In the genomic region with DNA sequence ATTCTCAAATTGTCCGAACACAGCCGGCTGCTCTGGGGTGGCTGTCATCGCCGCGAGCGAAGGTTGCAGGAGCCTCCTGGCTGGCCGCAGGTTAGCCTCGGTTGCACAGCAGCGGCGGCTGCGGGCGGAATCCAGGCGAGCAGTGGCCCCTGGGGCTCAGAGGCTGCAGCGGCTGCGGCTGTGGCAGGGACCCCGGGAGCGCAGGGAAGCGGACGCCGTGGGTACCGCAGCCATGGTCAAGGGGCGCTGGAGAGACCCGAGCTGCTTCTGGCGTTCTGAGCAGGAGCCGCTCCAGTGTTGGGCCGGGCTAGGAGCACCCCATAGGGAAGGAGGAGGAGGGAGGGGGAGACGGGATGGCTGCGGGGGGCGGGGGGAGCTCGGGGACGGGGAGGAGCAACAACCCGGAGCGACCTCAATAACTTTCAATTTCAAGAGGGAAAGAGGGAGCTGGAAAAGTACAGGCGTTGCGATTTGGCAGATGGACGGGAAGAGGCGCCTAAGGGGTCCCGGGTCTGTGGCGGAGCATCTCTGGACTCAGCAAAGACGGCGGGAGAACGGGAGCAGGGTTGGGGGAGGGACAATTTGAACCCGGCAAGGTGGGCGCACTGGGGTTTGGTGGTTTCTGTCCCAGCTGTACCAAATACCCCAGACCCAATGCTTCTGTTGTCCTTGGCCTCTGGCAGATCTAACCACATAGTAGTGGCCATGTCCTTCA, we compare ENCODE assay signal across 8 mouse cellular contexts. TPM values are rescaled to one million over a fixed set of nuclear protein-coding genes. Genes with fewer than 3 reads are reported as not detected.
A peak's percentile ranks its signal among the peaks of the same experiment; 100 is the strongest.
DNase-seq lines count a peak whose midpoint lies in the region; ATAC-seq lines count a peak whose summit lies in the region.

A gene (minus strand): TSS at position 322 of the 715 bp plus-strand sequence.

- H3K4me1 ChIP-seq in erythroblast, embryonic 14.5 days (ENCODE audit: control insufficient read depth): no peaks in the 10 kb centered on the region
- H3K4me1 ChIP-seq in forebrain, embryonic 16.5 days (replicated peaks; ENCODE audit: control insufficient read depth, insufficient read depth, low read length): peaks cover 27% of the 10 kb centered on the region
- peaks cover 26% of the 10 kb centered on the region for H3K4me1 ChIP-seq in hindbrain, embryonic 13.5 days (replicated peaks)
- H3K4me1 ChIP-seq in midbrain, embryonic 12.5 days: peaks cover 20% of the 10 kb centered on the region
- H3K4me1 ChIP-seq in stomach, embryonic 16.5 days (ENCODE audit: control insufficient read depth, insufficient read depth, low read length): peaks cover 8% of the 10 kb centered on the region; the same call in 1 of the 2 replicates

- H3K4me3 ChIP-seq in erythroblast, embryonic 14.5 days (replicated peaks): peak within 1 kb of the TSS; percentile 16
- peak within 1 kb of the TSS; percentile 71 for H3K4me3 ChIP-seq in forebrain, embryonic 16.5 days (replicated peaks; ENCODE audit: low read length)
- peak within 1 kb of the TSS; percentile 64 for H3K4me3 ChIP-seq in hindbrain, embryonic 13.5 days
- H3K4me3 ChIP-seq in midbrain, embryonic 12.5 days: peak within 1 kb of the TSS; percentile 56
- peak within 1 kb of the TSS; percentile 73 for H3K4me3 ChIP-seq in stomach, embryonic 16.5 days (replicated peaks; ENCODE audit: low read length)

- H3K27ac ChIP-seq in forebrain, embryonic 16.5 days (ENCODE audit: low read length): peak within 1 kb of the TSS; percentile 45; the same call in 1 of the 2 replicates
- no peak within 1 kb of the TSS for H3K27ac ChIP-seq in hindbrain, embryonic 13.5 days
- peak within 1 kb of the TSS; percentile 30; the same call in 1 of the 2 replicates for H3K27ac ChIP-seq in midbrain, embryonic 12.5 days (replicated peaks)
- H3K27ac ChIP-seq in stomach, embryonic 16.5 days (ENCODE audit: low read length): peak within 1 kb of the TSS; percentile 46; the same call in 1 of the 2 replicates

- peak; percentile 16 to 49 for DNase-seq in cerebellum, adult 18-20 months
- peak; percentile 46 to 52 for DNase-seq in left cerebral cortex, postnatal 25 days (ENCODE audit: low spot score in 2 of 2)

- H3K9ac ChIP-seq in forebrain, embryonic 16.5 days (replicated peaks; ENCODE audit: low read depth, low read length): peak within 1 kb of the TSS; percentile 78
- H3K9ac ChIP-seq in hindbrain, embryonic 13.5 days: peak within 1 kb of the TSS; percentile 73
- peak within 1 kb of the TSS; percentile 52 for H3K9ac ChIP-seq in midbrain, embryonic 12.5 days (replicated peaks)
- peak within 1 kb of the TSS; percentile 78 for H3K9ac ChIP-seq in stomach, embryonic 16.5 days (ENCODE audit: low read length)

- no peaks in the 10 kb centered on the region for H3K36me3 ChIP-seq in erythroblast, embryonic 14.5 days (ENCODE audit: control insufficient read depth)
- no peaks in the 10 kb centered on the region for H3K36me3 ChIP-seq in forebrain, embryonic 16.5 days (ENCODE audit: control insufficient read depth, insufficient read depth)
- no peaks in the 10 kb centered on the region for H3K36me3 ChIP-seq in hindbrain, embryonic 13.5 days
- H3K36me3 ChIP-seq in midbrain, embryonic 12.5 days: no peaks in the 10 kb centered on the region
- H3K36me3 ChIP-seq in stomach, embryonic 16.5 days (ENCODE audit: control insufficient read depth, insufficient read depth, low read length): no peaks in the 10 kb centered on the region

- peak within 1 kb of the TSS; percentile 78 for H3K4me2 ChIP-seq in forebrain, embryonic 16.5 days (ENCODE audit: low read length)
- H3K4me2 ChIP-seq in hindbrain, embryonic 13.5 days: peak within 1 kb of the TSS; percentile 99
- H3K4me2 ChIP-seq in midbrain, embryonic 12.5 days (replicated peaks): peak within 1 kb of the TSS; percentile 88
- peak within 1 kb of the TSS; percentile 88 for H3K4me2 ChIP-seq in stomach, embryonic 16.5 days (ENCODE audit: low read depth, low read length)

- H3K27me3 ChIP-seq in erythroblast, embryonic 14.5 days (ENCODE audit: control insufficient read depth): peaks cover 60% of the 10 kb centered on the region
- H3K27me3 ChIP-seq in forebrain, embryonic 16.5 days (replicated peaks; ENCODE audit: control insufficient read depth, insufficient read depth, low read length): 0 out of 2 replicates have a peak, but pooled peaks cover 6% of the 10 kb centered on the region
- peaks cover 50% of the 10 kb centered on the region for H3K27me3 ChIP-seq in hindbrain, embryonic 13.5 days
- peaks cover 39% of the 10 kb centered on the region for H3K27me3 ChIP-seq in midbrain, embryonic 12.5 days
- peaks cover 10% of the 10 kb centered on the region for H3K27me3 ChIP-seq in stomach, embryonic 16.5 days (ENCODE audit: control insufficient read depth, insufficient read depth, low read length)

- ATAC-seq in erythroblast, adult 5-6 weeks (replicated peaks; ENCODE audit: low FRiP score, poor library complexity, severe bottlenecking): no peak
- ATAC-seq in forebrain, embryonic 16.5 days: peak; percentile 74
- ATAC-seq in hindbrain, embryonic 13.5 days (ENCODE audit: low FRiP score): peak; percentile 87
- peak; percentile 84 for ATAC-seq in midbrain, embryonic 12.5 days (ENCODE audit: low FRiP score, low read depth)
- ATAC-seq in stomach, embryonic 16.5 days (ENCODE audit: insufficient read depth, low FRiP score): peak; percentile 84

- WGBS in forebrain, embryonic 16.5 days: under 1% methylated on average over 43 of the region's 44 CpGs
- under 1% methylated on average over 44 of the region's 44 CpGs for WGBS in hindbrain, embryonic 13.5 days
- WGBS in midbrain, embryonic 12.5 days: under 1% methylated on average over 44 of the region's 44 CpGs
- under 1% methylated on average over 43 of the region's 44 CpGs for WGBS in stomach, embryonic 16.5 days

- no peaks in the 10 kb centered on the region for H3K9me3 ChIP-seq in erythroblast, embryonic 14.5 days (ENCODE audit: control insufficient read depth, low read length)
- H3K9me3 ChIP-seq in forebrain, embryonic 16.5 days (ENCODE audit: control insufficient read depth, low read length): no peaks in the 10 kb centered on the region
- H3K9me3 ChIP-seq in hindbrain, embryonic 13.5 days: no peaks in the 10 kb centered on the region
- H3K9me3 ChIP-seq in midbrain, embryonic 12.5 days: no peaks in the 10 kb centered on the region
- H3K9me3 ChIP-seq in stomach, embryonic 16.5 days (replicated peaks; ENCODE audit: control insufficient read depth, low read length): no peaks in the 10 kb centered on the region

- intact Hi-C loops in left cerebral cortex, postnatal 25 days (cut with DNase I): loop anchor here (5.0 to 10.0 kb wide), 5 partner anchors 267 to 1269 kb away; a partner anchor contains a TSS

RNA-seq across cellular contexts. Expression of the gene that starts here (rescaled TPM):
- polyA plus RNA-seq in erythroblast, embryonic 14.5 days (2012): not detected in 2 replicates
- total RNA-seq in erythroblast, adult 5-6 weeks (2015; ENCODE audit: low replicate concordance): not detected in 2 replicates
- 0.26 TPM in 1 of 2 replicates, not detected in the other for total RNA-seq in erythroblast, adult 5-6 weeks (2017; ENCODE audit: low replicate concordance)
- 15.6 and 19.2 TPM in 2 replicates for polyA plus RNA-seq in forebrain, embryonic 16.5 days (2015; fragmentation: Nextera tagmentation; extraction: Ambion mirVana)
- polyA plus RNA-seq in hindbrain, embryonic 13.5 days (2015; fragmentation: Nextera tagmentation; extraction: Ambion mirVana): 2.6 and 3.1 TPM in 2 replicates
- 10 to 100 TPM; 12.4 to 13.8 TPM for total RNA-seq in left cerebral cortex, postnatal 25 days (2021)
- polyA plus RNA-seq in midbrain, embryonic 12.5 days (2016; fragmentation: Nextera tagmentation; extraction: Ambion mirVana): 7.0 and 27.4 TPM in 2 replicates
- 9.8 and 12.0 TPM in 2 replicates for polyA plus RNA-seq in stomach, embryonic 16.5 days (2015; fragmentation: Nextera tagmentation; extraction: Ambion mirVana)

Comparison
In these comparisons a context has a peak if more than half of its experiments do, and no peak if none do; other contexts are left out.
1. RNA of the gene that starts here (total RNA-seq): 12.4 to 13.8 TPM in left cerebral cortex, postnatal 25 days; 0.26 TPM in erythroblast, adult 5-6 weeks; every median in the first group is over 10 times any median in the second.
2. H3K4me3 ChIP-seq: peak in every context shown above with its lines; median percentile 73 in stomach, embryonic 16.5 days; 71 in forebrain, embryonic 16.5 days; 64 in hindbrain, embryonic 13.5 days; 56 in midbrain, embryonic 12.5 days; 16 in erythroblast, embryonic 14.5 days.
3. Peak in every context shown above with its lines, with median percentiles within 50 percentile points of each other: H3K4me2 ChIP-seq and H3K9ac ChIP-seq.